ENCODE assay signal across 14 mouse cellular contexts in the genomic region with DNA sequence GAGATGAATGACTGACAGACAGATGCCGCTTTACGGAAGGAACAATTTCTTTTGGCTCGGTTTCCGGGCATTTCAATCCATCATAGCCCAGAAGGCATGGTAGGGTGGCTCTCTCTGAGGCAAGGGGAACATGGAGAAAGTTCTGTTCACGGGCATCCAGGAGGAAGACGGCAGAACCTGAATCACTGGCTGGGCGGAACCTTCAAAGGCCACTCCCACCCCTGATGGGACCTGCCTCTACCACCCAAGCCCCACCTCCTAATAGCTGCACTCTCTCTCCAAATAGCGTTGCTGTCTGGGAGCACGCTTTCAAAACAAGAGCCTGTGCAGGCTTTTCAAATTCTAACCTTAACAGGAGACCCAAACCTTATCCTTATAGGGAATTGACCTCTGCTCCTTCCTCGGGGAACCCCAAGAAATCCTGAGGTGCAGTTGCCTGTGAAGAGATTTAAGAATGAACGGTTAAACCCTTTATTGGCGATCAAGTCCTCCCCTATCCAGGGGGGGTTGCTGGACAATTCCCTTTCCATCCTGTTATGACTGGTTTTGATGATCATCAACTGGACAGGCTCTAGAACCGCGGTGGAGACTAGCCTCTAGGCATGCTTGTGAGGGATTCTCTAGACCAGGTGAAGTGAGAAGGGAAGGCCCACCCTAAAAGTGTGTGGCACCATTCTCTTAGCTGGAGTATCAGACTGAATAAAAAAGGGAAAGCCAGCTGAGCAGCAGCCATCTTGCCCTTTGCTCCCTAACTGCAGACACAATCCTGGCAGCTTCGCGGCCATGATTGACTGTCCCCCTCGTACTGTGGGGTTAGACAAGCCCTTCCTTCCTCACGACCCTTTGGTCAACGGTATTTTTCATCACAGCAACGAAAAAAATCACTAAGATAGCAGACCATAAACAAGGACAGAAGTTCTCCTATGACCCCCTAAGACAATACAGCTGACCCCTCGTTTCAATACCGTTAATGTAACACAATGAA.
A peak's percentile ranks its signal among the peaks of the same experiment; 100 is the strongest.
DNase-seq lines count a peak whose midpoint lies in the region; ATAC-seq and TF ChIP-seq lines count a peak whose summit lies in the region.
"Had no signal": no experiment of that assay in that cellular context is flagged by ENCODE, and none has a peak within 500 bp of the region (broad histone marks: within the 10 kb centered on the region; RNA-seq: fewer than 3 reads in every experiment).

No protein-coding gene starts in this region.

- H3K27me3 ChIP-seq in forebrain, embryonic 13.5 days, result no peaks in the 10 kb centered on the region
- no peaks in the 10 kb centered on the region for H3K27me3 ChIP-seq in forebrain, embryonic 10.5 days (ENCODE audit: poor library complexity, severe bottlenecking)
- H3K27me3 ChIP-seq in testis, adult 2 months (ENCODE audit: control insufficient read depth, insufficient read depth, low read length), result no peaks in the 10 kb centered on the region
- H3K27me3 ChIP-seq in limb, embryonic 15.5 days, result no peaks in the 10 kb centered on the region
- H3K27me3 ChIP-seq: CH12.LX; heart, embryonic 12.5 days; liver, embryonic 15.5 days had no signal

- H3K27ac ChIP-seq in forebrain, embryonic 13.5 days, result peak overlapping the region; percentile 58
- no peak overlapping the region for H3K27ac ChIP-seq in forebrain, embryonic 10.5 days
- H3K27ac ChIP-seq in layer of hippocampus, adult 2 months, result peak overlapping the region; percentile 39; the same call in 1 of the 2 replicates
- no peak overlapping the region for H3K27ac ChIP-seq in testis, adult 2 months (ENCODE audit: control insufficient read depth, insufficient read depth, low read depth, low read length)
- H3K27ac ChIP-seq in limb, embryonic 15.5 days, result peak overlapping the region; percentile 65; the same call in 1 of the 2 replicates
- H3K27ac ChIP-seq: liver, embryonic 15.5 days had no signal

- no peak for TF ChIP-seq CTCF in layer of hippocampus, adult 2 months (conservative IDR thresholded peaks at IDR 0.05)
- TF ChIP-seq CTCF in testis, adult 2 months (IDR thresholded peaks at IDR 0.05; ENCODE audit: control insufficient read depth, insufficient read depth, insufficient replicate concordance, low read depth, low read length), result no peak

- no peaks in the 10 kb centered on the region for H3K9me3 ChIP-seq in forebrain, embryonic 13.5 days (replicated peaks)
- no peaks in the 10 kb centered on the region for H3K9me3 ChIP-seq in forebrain, embryonic 10.5 days
- no peaks in the 10 kb centered on the region for H3K9me3 ChIP-seq in limb, embryonic 15.5 days
- H3K9me3 ChIP-seq: heart, embryonic 12.5 days; liver, embryonic 15.5 days had no signal

- ATAC-seq in forebrain, embryonic 13.5 days, result peak; percentile 46
- no peak for ATAC-seq in limb, embryonic 15.5 days (ENCODE audit: insufficient number of reproducible peaks, low FRiP score, low TSS enrichment, low read depth)
- ATAC-seq: activated CD4-positive, CD25-positive, alpha-beta regulatory T cell, adult 4 months had no signal

- no peak overlapping the region for H3K4me3 ChIP-seq in forebrain, embryonic 13.5 days
- no peak overlapping the region for H3K4me3 ChIP-seq in forebrain, embryonic 10.5 days
- H3K4me3 ChIP-seq in layer of hippocampus, adult 2 months, result no peak overlapping the region
- H3K4me3 ChIP-seq in testis, adult 2 months (ENCODE audit: control insufficient read depth, low read depth, low read length), result peak overlapping the region; percentile 23; the same call in 1 of the 2 replicates
- H3K4me3 ChIP-seq in limb, embryonic 15.5 days, result no peak overlapping the region
- H3K4me3 ChIP-seq: erythroblast, embryonic 14.5 days; heart, embryonic 12.5 days; liver, embryonic 15.5 days had no signal

- DNase-seq in forebrain, embryonic 10.5 days (ENCODE audit: extremely low spot score, low spot score), result no peak
- DNase-seq in layer of hippocampus, adult 2 months (ENCODE audit: low spot score in 2 of 2), result no peak
- DNase-seq in layer of hippocampus, adult 9-11 months, result no peak
- DNase-seq in testis, postnatal 10 days (ENCODE audit: low spot score), result no peak
- DNase-seq in gastrocnemius, postnatal 10 days, result no peak
- DNase-seq: thymus, postnatal 14 days had no signal

- no peak for TF ChIP-seq POLR2A in testis, adult 2 months (IDR thresholded peaks at IDR 0.05; ENCODE audit: control insufficient read depth, low read depth, low read length)

- H3K4me2 ChIP-seq in forebrain, embryonic 13.5 days, result 0 out of 2 replicates have a peak overlapping the region, but pooled peaks have one; percentile 5
- H3K4me2 ChIP-seq in limb, embryonic 15.5 days, result peak overlapping the region; percentile 37; the same call in 1 of the 2 replicates
- H3K4me2 ChIP-seq: heart, embryonic 12.5 days; liver, embryonic 15.5 days had no signal

- 81% methylated on average over 22 of the region's 22 CpGs for WGBS in forebrain, embryonic 13.5 days
- 92% methylated on average over 22 of the region's 22 CpGs for WGBS in forebrain, embryonic 10.5 days
- WGBS in limb, embryonic 15.5 days, result 65% methylated on average over 22 of the region's 22 CpGs

- H3K36me3 ChIP-seq in forebrain, embryonic 13.5 days (ENCODE audit: poor library complexity, severe bottlenecking), result no peaks in the 10 kb centered on the region
- H3K36me3 ChIP-seq in forebrain, embryonic 10.5 days (replicated peaks), result no peaks in the 10 kb centered on the region
- H3K36me3 ChIP-seq in testis, adult 2 months (ENCODE audit: control insufficient read depth, insufficient read depth, low read length), result no peaks in the 10 kb centered on the region
- no peaks in the 10 kb centered on the region for H3K36me3 ChIP-seq in limb, embryonic 15.5 days
- H3K36me3 ChIP-seq: heart, embryonic 12.5 days; liver, embryonic 15.5 days had no signal

- peaks cover 25% of the 10 kb centered on the region for H3K4me1 ChIP-seq in forebrain, embryonic 13.5 days
- H3K4me1 ChIP-seq in forebrain, embryonic 10.5 days, result peaks cover 15% of the 10 kb centered on the region
- H3K4me1 ChIP-seq in testis, adult 2 months (ENCODE audit: control insufficient read depth, insufficient read depth, low read length), result peaks cover 8% of the 10 kb centered on the region
- H3K4me1 ChIP-seq in limb, embryonic 15.5 days, result peaks cover 40% of the 10 kb centered on the region
- H3K4me1 ChIP-seq: liver, embryonic 15.5 days had no signal

- H3K9ac ChIP-seq in forebrain, embryonic 13.5 days, result no peak overlapping the region
- no peak overlapping the region for H3K9ac ChIP-seq in limb, embryonic 15.5 days
- H3K9ac ChIP-seq: heart, embryonic 12.5 days; liver, embryonic 15.5 days had no signal

Comparison
In these comparisons a context has a peak if more than half of its experiments do, and no peak if none do; other contexts are left out.
1. H3K27ac ChIP-seq: peak in forebrain, embryonic 13.5 days (single experiment), layer of hippocampus, adult 2 months (single experiment) and limb, embryonic 15.5 days (single experiment); none in forebrain, embryonic 10.5 days (single experiment) and testis, adult 2 months (single experiment).